Comparison of ENCODE assay signal across 9 mouse cellular contexts in genomic region chr16:21340136-21340535, GRCm38 (mm10).
A peak's percentile ranks its signal among the peaks of the same experiment; 100 is the strongest.
DNase-seq lines count a peak whose midpoint lies in the region; ATAC-seq and TF ChIP-seq lines count a peak whose summit lies in the region.
"Had no signal": no experiment of that assay in that cellular context is flagged by ENCODE, and none has a peak within 500 bp of the region (broad histone marks: within the 10 kb centered on the region; RNA-seq: fewer than 3 reads in every experiment).

No protein-coding gene starts in this region.

- peak; percentile 62 for DNase-seq in intestine, embryonic 14.5 days (ENCODE audit: low spot score)
- DNase-seq in left cerebral cortex, postnatal 14 days (ENCODE audit: low spot score in 2 of 2) = no peak
- no peak for DNase-seq in adrenal gland, adult 18-20 months (ENCODE audit: low spot score in 2 of 2)
- DNase-seq: kidney, adult 8-10 months had no signal

- H3K36me3 ChIP-seq in intestine, embryonic 14.5 days (ENCODE audit: control insufficient read depth, insufficient read depth, low read length) = no peaks in the 10 kb centered on the region
- H3K36me3 ChIP-seq in intestine, postnatal 0 days (ENCODE audit: control insufficient read depth, insufficient read depth) = no peaks in the 10 kb centered on the region
- H3K36me3 ChIP-seq in embryonic facial prominence, embryonic 13.5 days = no peaks in the 10 kb centered on the region
- no peaks in the 10 kb centered on the region for H3K36me3 ChIP-seq in hindbrain, embryonic 12.5 days
- H3K36me3 ChIP-seq in midbrain, embryonic 15.5 days (replicated peaks) = no peaks in the 10 kb centered on the region

- H3K4me2 ChIP-seq in intestine, embryonic 14.5 days (ENCODE audit: low read length) = no peak overlapping the region
- H3K4me2 ChIP-seq in intestine, postnatal 0 days (replicated peaks; ENCODE audit: low read depth) = no peak overlapping the region
- H3K4me2 ChIP-seq in embryonic facial prominence, embryonic 13.5 days = no peak overlapping the region
- H3K4me2 ChIP-seq in hindbrain, embryonic 12.5 days (replicated peaks) = no peak overlapping the region
- no peak overlapping the region for H3K4me2 ChIP-seq in midbrain, embryonic 15.5 days

- H3K4me1 ChIP-seq in intestine, embryonic 14.5 days (replicated peaks; ENCODE audit: control insufficient read depth, insufficient read depth, low read length) = peaks cover 20% of the 10 kb centered on the region
- H3K4me1 ChIP-seq in intestine, postnatal 0 days (replicated peaks; ENCODE audit: control insufficient read depth, insufficient read depth, low read length) = peaks cover 10% of the 10 kb centered on the region; the same call in 1 of the 2 replicates
- H3K4me1 ChIP-seq in embryonic facial prominence, embryonic 13.5 days = peaks cover 49% of the 10 kb centered on the region
- peaks cover 30% of the 10 kb centered on the region for H3K4me1 ChIP-seq in hindbrain, embryonic 12.5 days
- H3K4me1 ChIP-seq in midbrain, embryonic 15.5 days = peaks cover 16% of the 10 kb centered on the region

- H3K9me3 ChIP-seq in intestine, embryonic 14.5 days (ENCODE audit: control insufficient read depth, low read length) = no peaks in the 10 kb centered on the region
- H3K9me3 ChIP-seq in intestine, postnatal 0 days (ENCODE audit: control insufficient read depth) = no peaks in the 10 kb centered on the region
- no peaks in the 10 kb centered on the region for H3K9me3 ChIP-seq in embryonic facial prominence, embryonic 13.5 days
- no peaks in the 10 kb centered on the region for H3K9me3 ChIP-seq in hindbrain, embryonic 12.5 days (replicated peaks)
- H3K9me3 ChIP-seq in midbrain, embryonic 15.5 days = no peaks in the 10 kb centered on the region

- no peak for ATAC-seq in intestine, embryonic 14.5 days (replicated peaks; ENCODE audit: low FRiP score, low TSS enrichment, low read depth)
- ATAC-seq in intestine, postnatal 0 days = no peak
- ATAC-seq in embryonic facial prominence, embryonic 13.5 days (ENCODE audit: insufficient number of reproducible peaks, insufficient read depth, low FRiP score, low TSS enrichment, low read depth) = no peak
- peak; percentile 53 for ATAC-seq in hindbrain, embryonic 12.5 days (ENCODE audit: low FRiP score)
- ATAC-seq in midbrain, embryonic 15.5 days (replicated peaks) = peak; percentile 48
- no peak for ATAC-seq in megakaryocyte, adult 5-6 weeks (ENCODE audit: poor library complexity, severe bottlenecking)

- no peaks in the 10 kb centered on the region for H3K27me3 ChIP-seq in intestine, embryonic 14.5 days (replicated peaks; ENCODE audit: control insufficient read depth, insufficient read depth, low read length)
- H3K27me3 ChIP-seq in intestine, postnatal 0 days (replicated peaks; ENCODE audit: control insufficient read depth, insufficient read depth, low read length) = no peaks in the 10 kb centered on the region
- no peaks in the 10 kb centered on the region for H3K27me3 ChIP-seq in embryonic facial prominence, embryonic 13.5 days
- 0 out of 2 replicates have a peak, but pooled peaks cover 2% of the 10 kb centered on the region for H3K27me3 ChIP-seq in hindbrain, embryonic 12.5 days
- no peaks in the 10 kb centered on the region; the same call in 1 of the 2 replicates for H3K27me3 ChIP-seq in midbrain, embryonic 15.5 days (replicated peaks)

- H3K4me3 ChIP-seq in intestine, embryonic 14.5 days (ENCODE audit: low read depth, low read length) = no peak overlapping the region
- H3K4me3 ChIP-seq in intestine, postnatal 0 days (ENCODE audit: low read depth, low read length) = no peak overlapping the region
- H3K4me3 ChIP-seq in embryonic facial prominence, embryonic 13.5 days = no peak overlapping the region
- H3K4me3 ChIP-seq in hindbrain, embryonic 12.5 days = no peak overlapping the region
- H3K4me3 ChIP-seq in midbrain, embryonic 15.5 days = no peak overlapping the region

- TF ChIP-seq CTCF in intestine, postnatal 0 days (IDR thresholded peaks at IDR 0.05; ENCODE audit: low read depth) = no peak

- WGBS in intestine, embryonic 14.5 days = 55% methylated on average over 7 of the region's 7 CpGs
- WGBS in intestine, postnatal 0 days = 58% methylated on average over 7 of the region's 7 CpGs
- WGBS in embryonic facial prominence, embryonic 13.5 days = 37% methylated on average over 7 of the region's 7 CpGs
- WGBS in hindbrain, embryonic 12.5 days = 33% methylated on average over 7 of the region's 7 CpGs
- WGBS in midbrain, embryonic 15.5 days = 20% methylated on average over 7 of the region's 7 CpGs

- H3K27ac ChIP-seq in intestine, embryonic 14.5 days (ENCODE audit: low read depth) = peak overlapping the region; percentile 86
- H3K27ac ChIP-seq in intestine, postnatal 0 days (ENCODE audit: low read depth, low read length) = no peak overlapping the region
- peak overlapping the region; percentile 96 for H3K27ac ChIP-seq in embryonic facial prominence, embryonic 13.5 days
- H3K27ac ChIP-seq in hindbrain, embryonic 12.5 days = peak overlapping the region; percentile 88
- H3K27ac ChIP-seq in midbrain, embryonic 15.5 days = peak overlapping the region; percentile 84

- intact Hi-C loops in left cerebral cortex, postnatal 14 days (cut with DNase I) = no loop called here

- no peak overlapping the region for H3K9ac ChIP-seq in intestine, embryonic 14.5 days (ENCODE audit: low read length)
- H3K9ac ChIP-seq in intestine, postnatal 0 days (ENCODE audit: low read depth, low read length) = no peak overlapping the region
- no peak overlapping the region for H3K9ac ChIP-seq in embryonic facial prominence, embryonic 13.5 days
- H3K9ac ChIP-seq in hindbrain, embryonic 12.5 days = no peak overlapping the region
- H3K9ac ChIP-seq in midbrain, embryonic 15.5 days = no peak overlapping the region

Comparison
In these comparisons a context has a peak if more than half of its experiments do, and no peak if none do; other contexts are left out.
1. ATAC-seq: peak in hindbrain, embryonic 12.5 days (single experiment) and midbrain, embryonic 15.5 days (single experiment); none in intestine, embryonic 14.5 days (single experiment), intestine, postnatal 0 days (single experiment), embryonic facial prominence, embryonic 13.5 days (single experiment) and megakaryocyte, adult 5-6 weeks (single experiment).